Comparison of ENCODE assay signal across 8 mouse cellular contexts in genomic region chr11:101173631-101174388, GRCm38 (mm10). TPM values are rescaled to one million over a fixed set of nuclear protein-coding genes. Genes with fewer than 3 reads are reported as not detected.
DNase-seq lines count a peak whose midpoint lies in the region; ATAC-seq and TF ChIP-seq lines count a peak whose summit lies in the region.

No protein-coding gene starts in this region.

- no peak for TF ChIP-seq POLR2A in cerebellum, adult 2 months (IDR thresholded peaks at IDR 0.05; ENCODE audit: borderline replicate concordance, insufficient read depth, low read length)

- H3K27me3 ChIP-seq in cerebellum, adult 2 months (ENCODE audit: control insufficient read depth, insufficient read depth, low read length) = no peaks in the 10 kb centered on the region
- H3K27me3 ChIP-seq in forebrain, embryonic 16.5 days (replicated peaks; ENCODE audit: control insufficient read depth, insufficient read depth, low read length) = peaks cover 37% of the 10 kb centered on the region
- H3K27me3 ChIP-seq in hindbrain, embryonic 10.5 days (ENCODE audit: insufficient read depth, poor library complexity, severe bottlenecking) = peaks cover 89% of the 10 kb centered on the region

- H3K9me3 ChIP-seq in forebrain, embryonic 16.5 days (ENCODE audit: control insufficient read depth, low read length) = no peaks in the 10 kb centered on the region
- no peaks in the 10 kb centered on the region for H3K9me3 ChIP-seq in hindbrain, embryonic 10.5 days

- peak overlapping the region; percentile 22 for H3K4me3 ChIP-seq in cerebellum, adult 2 months (replicated peaks; ENCODE audit: insufficient read depth, low read depth, low read length)
- peak overlapping the region; percentile 37 for H3K4me3 ChIP-seq in forebrain, embryonic 16.5 days (replicated peaks; ENCODE audit: low read length)
- H3K4me3 ChIP-seq in hindbrain, embryonic 10.5 days = peak overlapping the region; percentile 46

- peaks cover 25% of the 10 kb centered on the region for H3K4me1 ChIP-seq in cerebellum, adult 2 months (ENCODE audit: control insufficient read depth, insufficient read depth, low read length)
- peaks cover 60% of the 10 kb centered on the region for H3K4me1 ChIP-seq in forebrain, embryonic 16.5 days (replicated peaks; ENCODE audit: control insufficient read depth, insufficient read depth, low read length)
- H3K4me1 ChIP-seq in hindbrain, embryonic 10.5 days (replicated peaks) = peaks cover 93% of the 10 kb centered on the region

- peak overlapping the region; percentile 77 for H3K27ac ChIP-seq in cerebellum, adult 2 months (ENCODE audit: insufficient read depth, low read length)
- no peak overlapping the region for H3K27ac ChIP-seq in forebrain, embryonic 16.5 days (ENCODE audit: low read length)
- H3K27ac ChIP-seq in hindbrain, embryonic 10.5 days = peak overlapping the region; percentile 79

- TF ChIP-seq CTCF in cerebellum, adult 2 months (IDR thresholded peaks at IDR 0.05; ENCODE audit: borderline replicate concordance, insufficient read depth, low read depth, low read length) = peak; percentile 63

- peak; percentile 56 for ATAC-seq in forebrain, embryonic 16.5 days

- H3K4me2 ChIP-seq in forebrain, embryonic 16.5 days (ENCODE audit: low read length) = peak overlapping the region; percentile 70

- WGBS in cerebellum, adult 2 months = 4% methylated on average over 61 of the region's 61 CpGs
- 1% methylated on average over 61 of the region's 61 CpGs for WGBS in forebrain, embryonic 16.5 days
- 2% methylated on average over 61 of the region's 61 CpGs for WGBS in hindbrain, embryonic 10.5 days

- no peaks in the 10 kb centered on the region for H3K36me3 ChIP-seq in forebrain, embryonic 16.5 days (ENCODE audit: control insufficient read depth, insufficient read depth)
- no peaks in the 10 kb centered on the region for H3K36me3 ChIP-seq in hindbrain, embryonic 10.5 days

- H3K9ac ChIP-seq in forebrain, embryonic 16.5 days (replicated peaks; ENCODE audit: low read depth, low read length) = peak overlapping the region; percentile 59

- peak; percentile 91 for DNase-seq in Muller cell, postnatal 12 days (ENCODE audit: inconsistent ontology term)
- DNase-seq in cerebellum, adult 2 months = peak; percentile 76 to 80
- peak; percentile 88 for DNase-seq in hindbrain, embryonic 10.5 days (ENCODE audit: low spot score)
- peak; percentile 67 to 75 for DNase-seq in layer of hippocampus, postnatal 14 days (ENCODE audit: low spot score in 2 of 2)
- peak; percentile 87 to 90 for DNase-seq in lung, postnatal 4 days
- DNase-seq in retina, postnatal 7 days (ENCODE audit: low read depth, low spot score) = peak; percentile 79
- DNase-seq in yolk sac, embryonic 10.5 days (ENCODE audit: low spot score) = peak; percentile 79

RNA-seq across cellular contexts. Expression of gene Ccr10, which starts 1.4 kb away (rescaled TPM):
- 0.82 and 1.0 TPM in 2 replicates for polyA plus RNA-seq in cerebellum, adult 2 months (2012; rRNA removed)
- 0.14 TPM in 1 of 2 replicates, not detected in the other for polyA plus RNA-seq in forebrain, embryonic 16.5 days (2015; fragmentation: Nextera tagmentation; extraction: Ambion mirVana)
- polyA plus RNA-seq in hindbrain, embryonic 10.5 days (2016; fragmentation: Nextera tagmentation; extraction: Ambion mirVana) = 0.15 and 0.20 TPM in 2 replicates
- total RNA-seq in layer of hippocampus, postnatal 14 days (2021) = under 1 TPM in 1 of 2 experiments, not detected in 1; 0.18 TPM

RNA-seq across cellular contexts. Expression of gene Plekhh3, which starts 2.7 kb away (rescaled TPM):
- 67.6 and 71.0 TPM in 2 replicates for polyA plus RNA-seq in cerebellum, adult 2 months (2012; rRNA removed)
- polyA plus RNA-seq in forebrain, embryonic 16.5 days (2015; fragmentation: Nextera tagmentation; extraction: Ambion mirVana) = 4.8 and 5.8 TPM in 2 replicates
- polyA plus RNA-seq in hindbrain, embryonic 10.5 days (2016; fragmentation: Nextera tagmentation; extraction: Ambion mirVana) = 5.8 and 11.8 TPM in 2 replicates
- 10 to 100 TPM; 14.2 to 16.1 TPM for total RNA-seq in layer of hippocampus, postnatal 14 days (2021)

RNA-seq across cellular contexts. Expression of gene Cntnap1, which starts 3.5 kb away (rescaled TPM):
- polyA plus RNA-seq in cerebellum, adult 2 months (2012; rRNA removed) = 151 and 169 TPM in 2 replicates
- polyA plus RNA-seq in forebrain, embryonic 16.5 days (2015; fragmentation: Nextera tagmentation; extraction: Ambion mirVana) = 0.77 and 1.5 TPM in 2 replicates
- polyA plus RNA-seq in hindbrain, embryonic 10.5 days (2016; fragmentation: Nextera tagmentation; extraction: Ambion mirVana) = 0.29 and 0.71 TPM in 2 replicates
- 100 to 1,000 TPM; 137 to 149 TPM for total RNA-seq in layer of hippocampus, postnatal 14 days (2021)

RNA-seq across cellular contexts. Expression of gene Tubg2, which starts 18.1 kb away (rescaled TPM):
- polyA plus RNA-seq in cerebellum, adult 2 months (2012; rRNA removed) = 44.3 and 47.8 TPM in 2 replicates
- 36.2 and 43.0 TPM in 2 replicates for polyA plus RNA-seq in forebrain, embryonic 16.5 days (2015; fragmentation: Nextera tagmentation; extraction: Ambion mirVana)
- 2.8 and 4.8 TPM in 2 replicates for polyA plus RNA-seq in hindbrain, embryonic 10.5 days (2016; fragmentation: Nextera tagmentation; extraction: Ambion mirVana)
- total RNA-seq in layer of hippocampus, postnatal 14 days (2021) = 10 to 100 TPM; 36.7 to 41.0 TPM

RNA-seq across cellular contexts. Expression of gene Ezh1, which starts 52.5 kb away (rescaled TPM):
- polyA plus RNA-seq in cerebellum, adult 2 months (2012; rRNA removed) = 64.4 and 70.7 TPM in 2 replicates
- 24.8 and 27.0 TPM in 2 replicates for polyA plus RNA-seq in forebrain, embryonic 16.5 days (2015; fragmentation: Nextera tagmentation; extraction: Ambion mirVana)
- 13.1 TPM in 2 replicates for polyA plus RNA-seq in hindbrain, embryonic 10.5 days (2016; fragmentation: Nextera tagmentation; extraction: Ambion mirVana)
- total RNA-seq in layer of hippocampus, postnatal 14 days (2021) = 10 to 100 TPM; 38.2 to 40.0 TPM

Comparison
In these comparisons a context has a peak if more than half of its experiments do, and no peak if none do; other contexts are left out.
1. RNA of gene Cntnap1, which starts 3.5 kb away (polyA plus RNA-seq): 151 to 169 TPM in cerebellum, adult 2 months; 0.77 to 1.5 TPM in forebrain, embryonic 16.5 days and 0.29 to 0.71 TPM in hindbrain, embryonic 10.5 days; every median in the first group is over 10 times any median in the second.
2. Peak in every context shown above with its lines, with median percentiles within 50 percentile points of each other: DNase-seq and H3K4me3 ChIP-seq.